Mouse (Mus musculus): Measurements from ENCODE around the gene Abhd14b.

GRCm38 (mm10) chr9:106447951-106448350, 692 bp downstream of the Abhd14b start:
- TF ChIP-seq POLR2A (IDR thresholded peaks at IDR 0.05; ENCODE audit: low read depth, low read length) (no peak), CTCF (IDR thresholded peaks at IDR 0.05; ENCODE audit: borderline replicate concordance, insufficient read depth, low read length) (no peak)

Measured in embryonic fibroblast, embryonic 13.5 days (primary cell).